Mouse (Mus musculus) v-Abl transformed pro-B cells (cell line): ENCODE measurements around the gene Mylk.

ENCODE experiments used
- in situ Hi-C, 2 experiments: fragments of 400-800 bp; cut with MboI; formaldehyde crosslinking; loops; one replicate each; pipeline ENCODE4 v1.15.1; 2025; ENCODE audit not compliant: unreplicated experiment in 2 of 2

Mylk gene

GRCm38 (mm10) chr16:34899997-34900396 lies 155.0 kb downstream of the Mylk start:
- in situ Hi-C loops: loop anchor here in 1 of 2 experiments (10.0 to 25.0 kb wide), 2 partner anchors 362 to 735 kb away; no protein-coding TSS in a partner anchor

GRCm38 (mm10) chr16:34900471-34900870 lies 155.5 kb downstream of the Mylk start:
- in situ Hi-C loops: loop anchor here in 1 of 2 experiments (10.0 to 25.0 kb wide), 2 partner anchors 362 to 734 kb away; no protein-coding TSS in a partner anchor

GRCm38 (mm10) chr16:34901031-34901430 lies 156.0 kb downstream of the Mylk start:
- in situ Hi-C loops: loop anchor here in 1 of 2 experiments (10.0 to 25.0 kb wide), 2 partner anchors 361 to 734 kb away; no protein-coding TSS in a partner anchor

GRCm38 (mm10) chr16:34901611-34902293 lies 156.7 kb downstream of the Mylk start:
- in situ Hi-C loops: loop anchor here in 1 of 2 experiments (10.0 to 25.0 kb wide), 2 partner anchors 361 to 733 kb away; no protein-coding TSS in a partner anchor

- in situ Hi-C loops: loop anchor here in 1 of 2 experiments (10.0 to 25.0 kb wide), 2 partner anchors 360 to 733 kb away; no protein-coding TSS in a partner anchor
Observed at GRCm38 (mm10) chr16:34902294-34902680, 157.3 kb downstream of the Mylk start.

GRCm38 (mm10) chr16:34902761-34903160 lies 157.8 kb downstream of the Mylk start:
- in situ Hi-C loops: loop anchor here in 1 of 2 experiments (10.0 to 25.0 kb wide), 2 partner anchors 360 to 732 kb away; no protein-coding TSS in a partner anchor

- in situ Hi-C loops: loop anchor here in 1 of 2 experiments (10.0 to 25.0 kb wide), 2 partner anchors 357 to 730 kb away; no protein-coding TSS in a partner anchor
Observed at GRCm38 (mm10) chr16:34904876-34905275, 159.9 kb downstream of the Mylk start.

GRCm38 (mm10) chr16:34909437-34909836 lies 164.4 kb downstream of the Mylk start:
- in situ Hi-C loops: loop anchor here in 1 of 2 experiments (10.0 to 25.0 kb wide), 2 partner anchors 353 to 725 kb away; no protein-coding TSS in a partner anchor

GRCm38 (mm10) chr16:34917373-34917900 lies 172.4 kb downstream of the Mylk start:
- in situ Hi-C loops: loop anchor here in 1 of 2 experiments (25.0 kb wide), 1 partner anchor 345 kb away; no protein-coding TSS in a partner anchor

- in situ Hi-C loops: loop anchor here in 1 of 2 experiments (25.0 kb wide), 1 partner anchor 342 kb away; no protein-coding TSS in a partner anchor
Observed at GRCm38 (mm10) chr16:34920182-34920581, 175.2 kb downstream of the Mylk start.

GRCm38 (mm10) chr16:34920868-34921267 lies 175.9 kb downstream of the Mylk start:
- in situ Hi-C loops: loop anchor here in 1 of 2 experiments (25.0 kb wide), 1 partner anchor 341 kb away; no protein-coding TSS in a partner anchor

- in situ Hi-C loops: loop anchor here in 1 of 2 experiments (25.0 kb wide), 1 partner anchor 341 kb away; no protein-coding TSS in a partner anchor
Observed at GRCm38 (mm10) chr16:34921319-34921718, 176.3 kb downstream of the Mylk start.

- in situ Hi-C loops: loop anchor here in 1 of 2 experiments (25.0 kb wide), 1 partner anchor 339 kb away; no protein-coding TSS in a partner anchor
Observed at GRCm38 (mm10) chr16:34923630-34924029, 178.6 kb downstream of the Mylk start.

GRCm38 (mm10) chr16:34924324-34924723 lies 179.3 kb downstream of the Mylk start:
- in situ Hi-C loops: loop anchor here in 1 of 2 experiments (25.0 kb wide), 1 partner anchor 338 kb away; no protein-coding TSS in a partner anchor

- in situ Hi-C loops: loop anchor here in 1 of 2 experiments (25.0 kb wide), 1 partner anchor 337 kb away; no protein-coding TSS in a partner anchor
Observed at GRCm38 (mm10) chr16:34924937-34925618, 180.1 kb downstream of the Mylk start.

GRCm38 (mm10) chr16:34926531-34927435 lies 181.8 kb downstream of the Mylk start:
- in situ Hi-C loops: no loop called here

GRCm38 (mm10) chr16:34929686-34930085 lies 184.7 kb downstream of the Mylk start:
- in situ Hi-C loops: no loop called here

- in situ Hi-C loops: no loop called here
Observed at GRCm38 (mm10) chr16:34930110-34930509, 185.1 kb downstream of the Mylk start.

GRCm38 (mm10) chr16:34931306-34931705 lies 186.3 kb downstream of the Mylk start:
- in situ Hi-C loops: no loop called here
